Mouse (Mus musculus): ENCODE data around the gene Tac2. TPM values are rescaled to one million over a fixed set of nuclear protein-coding genes. Genes with fewer than 3 reads are reported as not detected.
A peak's percentile ranks its signal among the peaks of the same experiment; 100 is the strongest.

The Tac2 gene
- total and polyA plus RNA-seq, 2 experiments from 2014 or later, result 0.23 TPM; not detected in 1

DNA sequence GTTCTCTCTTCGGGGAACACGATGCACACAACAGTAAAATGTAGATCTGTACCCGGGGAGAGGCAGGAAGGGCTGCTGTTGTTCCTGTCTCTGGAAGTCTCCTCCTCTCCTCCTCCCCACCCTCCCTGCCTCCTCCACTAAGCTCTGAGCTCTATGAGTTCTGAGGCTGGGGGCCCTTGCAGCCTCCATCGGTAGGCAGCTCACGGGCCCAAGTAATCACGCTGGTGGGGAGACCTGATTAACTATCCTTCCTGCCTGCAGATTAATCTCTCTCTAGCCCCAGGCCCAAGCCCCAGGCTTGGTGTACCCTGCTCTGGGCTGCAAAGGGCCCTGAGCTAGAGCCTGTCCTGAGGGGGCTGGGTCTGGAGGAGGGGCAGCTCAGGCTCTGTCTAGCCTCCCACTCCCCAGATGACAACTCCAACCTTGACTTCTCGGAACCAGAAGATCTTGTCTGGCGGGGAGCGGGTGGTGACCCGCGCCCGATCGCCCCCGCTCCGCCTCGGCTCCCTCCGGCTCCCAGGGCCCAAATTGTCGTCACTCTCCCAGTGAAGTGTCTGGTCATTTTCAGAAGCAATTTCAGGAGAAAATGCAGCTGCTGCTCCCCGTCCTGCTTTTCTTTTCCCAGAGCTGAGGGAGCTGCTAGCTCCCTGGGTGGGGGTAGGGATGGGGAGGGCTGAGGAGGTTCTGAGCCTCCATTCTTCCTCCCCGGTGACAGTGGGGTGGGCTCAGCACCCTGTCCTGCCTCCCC is 2.4 kb upstream of the Tac2 start:
- ATAC-seq (ENCODE audit: insufficient read depth, low read depth) (no peak), DNase-seq (ENCODE audit: low spot score) (no peak)
- no peak for TF ChIP-seq CTCF (IDR thresholded peaks at IDR 0.05; ENCODE audit: low read depth)
- TF ChIP-seq EP300 (IDR thresholded peaks at IDR 0.05; ENCODE audit: low read depth), result no peak
- no peak overlapping the region for H3K4me3 ChIP-seq (ENCODE audit: low read depth, low read length)
- no peak overlapping the region; the same call in 1 of the 2 replicates for H3K27ac ChIP-seq (ENCODE audit: low read depth)
- H3K27me3 ChIP-seq (ENCODE audit: control insufficient read depth, insufficient read depth, low read length), result peaks cover 32% of the 10 kb centered on the region
- H3K9me3 ChIP-seq (replicated peaks; ENCODE audit: control insufficient read depth, low read length), result no peaks in the 10 kb centered on the region
- no peaks in the 10 kb centered on the region for H3K4me1 ChIP-seq (ENCODE audit: control insufficient read depth, insufficient read depth)
- 13% methylated on average over 20 of the region's 20 CpGs for WGBS
- peak overlapping the region; percentile 25 for H3K4me2 ChIP-seq (ENCODE audit: low read depth, low read length)
- no peaks in the 10 kb centered on the region for H3K36me3 ChIP-seq (replicated peaks; ENCODE audit: control insufficient read depth, insufficient read depth, low read length)
- H3K9ac ChIP-seq (replicated peaks; ENCODE audit: low read depth, low read length), result no peak overlapping the region

DNA sequence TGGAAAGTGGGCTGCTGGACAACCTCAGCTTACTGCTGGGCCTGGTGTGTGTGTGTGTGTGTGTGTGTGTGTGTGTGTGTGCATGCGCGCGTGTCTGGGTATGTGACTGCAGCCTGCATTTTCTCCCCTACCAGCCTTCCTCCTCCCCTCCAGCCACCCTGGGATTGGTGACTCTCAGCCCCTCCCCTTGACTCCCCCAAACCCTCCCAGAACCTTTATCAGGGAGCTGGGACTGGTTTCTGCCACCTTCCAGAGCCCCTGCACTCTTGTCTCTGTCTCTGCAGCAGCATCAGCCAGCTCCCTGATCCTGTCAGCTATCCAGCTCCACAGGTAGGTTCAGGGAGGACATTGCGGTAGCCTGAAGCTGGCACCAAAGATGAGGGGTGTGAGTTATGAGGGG is 858 bp downstream of the Tac2 start:
- Histone ChIP-seq H3K27ac (ENCODE audit: low read depth) (no peak overlapping the region), H3K4me2 (ENCODE audit: low read depth, low read length) (no peak overlapping the region), H3K4me1 (ENCODE audit: control insufficient read depth, insufficient read depth) (no peaks in the 10 kb centered on the region), H3K4me3 (ENCODE audit: low read depth, low read length) (no peak overlapping the region), H3K27me3 (ENCODE audit: control insufficient read depth, insufficient read depth, low read length) (peaks cover 39% of the 10 kb centered on the region), H3K9ac (replicated peaks; ENCODE audit: low read depth, low read length) (no peak overlapping the region), H3K36me3 (replicated peaks; ENCODE audit: control insufficient read depth, insufficient read depth, low read length) (no peaks in the 10 kb centered on the region), H3K9me3 (replicated peaks; ENCODE audit: control insufficient read depth, low read length) (no peaks in the 10 kb centered on the region)
- TF ChIP-seq CTCF (IDR thresholded peaks at IDR 0.05; ENCODE audit: low read depth) (no peak), EP300 (IDR thresholded peaks at IDR 0.05; ENCODE audit: low read depth) (no peak)
- 52% methylated on average over 4 of the region's 4 CpGs for WGBS
- ATAC-seq (ENCODE audit: insufficient read depth, low read depth) (no peak), DNase-seq (ENCODE audit: low spot score) (no peak)

DNA sequence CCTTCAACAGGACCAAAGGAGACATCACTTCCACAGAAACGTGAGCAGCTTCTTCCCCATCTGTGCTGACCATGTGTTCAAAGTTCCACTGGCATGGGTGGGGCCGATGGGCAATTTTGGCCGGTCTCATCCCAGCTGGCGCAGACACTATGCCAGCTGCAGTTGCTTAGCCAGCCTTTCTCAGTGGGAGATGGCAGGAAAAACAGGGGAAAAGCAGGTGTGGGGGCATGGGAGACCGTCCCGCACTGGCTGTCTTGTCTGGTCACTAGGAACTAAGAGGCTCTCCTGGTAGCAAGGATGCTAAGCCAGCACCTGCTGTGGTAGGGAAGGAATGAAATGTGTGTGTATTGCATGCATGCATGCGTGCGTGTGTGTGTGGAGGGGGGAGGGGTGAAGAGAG is 4.2 kb downstream of the Tac2 start:
- TF ChIP-seq CTCF (IDR thresholded peaks at IDR 0.05; ENCODE audit: low read depth) (no peak), EP300 (IDR thresholded peaks at IDR 0.05; ENCODE audit: low read depth) (no peak)
- H3K9ac ChIP-seq (replicated peaks; ENCODE audit: low read depth, low read length), result no peak overlapping the region
- H3K9me3 ChIP-seq (replicated peaks; ENCODE audit: control insufficient read depth, low read length), result no peaks in the 10 kb centered on the region
- no peaks in the 10 kb centered on the region for H3K4me1 ChIP-seq (ENCODE audit: control insufficient read depth, insufficient read depth)
- H3K36me3 ChIP-seq (replicated peaks; ENCODE audit: control insufficient read depth, insufficient read depth, low read length), result no peaks in the 10 kb centered on the region
- DNase-seq (ENCODE audit: low spot score) (no peak), ATAC-seq (ENCODE audit: insufficient read depth, low read depth) (no peak)
- 76% methylated on average over 8 of the region's 8 CpGs for WGBS
- H3K27me3 ChIP-seq (ENCODE audit: control insufficient read depth, insufficient read depth, low read length), result 0 out of 2 replicates have a peak, but pooled peaks cover 13% of the 10 kb centered on the region
- no peak overlapping the region for H3K27ac ChIP-seq (ENCODE audit: low read depth)
- no peak overlapping the region for H3K4me2 ChIP-seq (ENCODE audit: low read depth, low read length)
- H3K4me3 ChIP-seq (ENCODE audit: low read depth, low read length), result no peak overlapping the region

DNA sequence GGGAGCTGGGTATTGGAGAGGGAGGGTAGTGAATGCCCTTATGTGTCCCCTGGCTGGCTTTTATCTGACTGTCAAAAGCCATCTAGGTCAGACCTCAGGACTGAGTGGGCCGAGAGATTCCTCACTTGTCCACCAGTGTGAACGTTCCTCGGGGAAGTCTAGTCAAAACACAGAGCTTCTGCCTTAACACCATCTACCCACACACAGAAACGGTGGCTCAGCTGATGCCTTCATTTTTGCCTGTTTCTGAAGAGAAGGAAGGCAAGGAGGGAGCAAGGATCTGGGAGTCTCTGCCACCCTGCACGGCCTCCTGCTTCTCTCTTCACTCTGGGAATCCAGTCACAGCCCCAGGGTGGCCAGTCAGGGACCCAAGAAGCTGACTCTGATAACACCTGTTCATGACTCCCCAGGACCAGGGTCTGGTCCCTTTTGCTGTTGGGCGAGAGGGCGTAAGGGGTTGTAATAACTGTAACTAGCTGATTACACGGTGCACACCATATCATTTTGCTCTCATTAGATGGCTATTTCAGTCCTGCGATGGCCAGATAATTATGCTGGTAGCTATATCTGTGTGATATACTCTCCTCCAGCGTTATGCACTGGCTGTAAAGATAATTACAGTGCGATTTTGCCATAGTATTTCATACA is 6.1 kb downstream of the Tac2 start:
- Histone ChIP-seq H3K9ac (replicated peaks; ENCODE audit: low read depth, low read length) (no peak overlapping the region), H3K27ac (ENCODE audit: low read depth) (no peak overlapping the region), H3K27me3 (ENCODE audit: control insufficient read depth, insufficient read depth, low read length) (0 out of 2 replicates have a peak, but pooled peaks cover 13% of the 10 kb centered on the region), H3K4me1 (ENCODE audit: control insufficient read depth, insufficient read depth) (no peaks in the 10 kb centered on the region), H3K9me3 (replicated peaks; ENCODE audit: control insufficient read depth, low read length) (no peaks in the 10 kb centered on the region), H3K36me3 (replicated peaks; ENCODE audit: control insufficient read depth, insufficient read depth, low read length) (no peaks in the 10 kb centered on the region), H3K4me3 (ENCODE audit: low read depth, low read length) (no peak overlapping the region), H3K4me2 (ENCODE audit: low read depth, low read length) (no peak overlapping the region)
- no peak for TF ChIP-seq CTCF (IDR thresholded peaks at IDR 0.05; ENCODE audit: low read depth)
- TF ChIP-seq EP300 (IDR thresholded peaks at IDR 0.05; ENCODE audit: low read depth), result no peak
- ATAC-seq (ENCODE audit: insufficient read depth, low read depth), result no peak
- WGBS, result 50% methylated on average over 11 of the region's 11 CpGs
- no peak for DNase-seq (ENCODE audit: low spot score)

DNA sequence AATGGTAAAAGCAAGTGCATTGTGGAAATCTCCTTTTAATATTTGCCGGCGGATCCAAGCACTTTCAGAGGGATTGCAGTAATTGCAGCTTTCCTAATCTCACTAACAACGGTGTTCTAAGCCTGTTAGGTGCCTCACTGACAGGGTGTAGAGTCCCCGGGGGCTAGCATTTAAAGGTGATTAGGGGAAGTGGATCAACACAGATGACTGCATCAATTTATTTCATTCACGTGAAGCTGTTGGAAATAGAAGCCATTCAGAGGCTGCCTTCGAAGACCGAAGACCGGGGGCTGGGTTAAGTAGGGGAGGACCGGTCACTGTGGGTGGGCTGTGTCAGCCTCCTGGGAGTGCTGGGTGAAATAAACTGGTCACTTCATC is 6.6 kb downstream of the Tac2 start:
- no peak for ATAC-seq (ENCODE audit: insufficient read depth, low read depth)

More for the DNA sequence above, 6.6 kb downstream of the Tac2 start:
- no peaks in the 10 kb centered on the region for H3K9me3 ChIP-seq (replicated peaks; ENCODE audit: control insufficient read depth, low read length)
- no peak overlapping the region for H3K9ac ChIP-seq (replicated peaks; ENCODE audit: low read depth, low read length)
- no peaks in the 10 kb centered on the region for H3K4me1 ChIP-seq (ENCODE audit: control insufficient read depth, insufficient read depth)
- TF ChIP-seq EP300 (IDR thresholded peaks at IDR 0.05; ENCODE audit: low read depth), result no peak
- no peak for TF ChIP-seq CTCF (IDR thresholded peaks at IDR 0.05; ENCODE audit: low read depth)
- 52% methylated on average over 9 of the region's 9 CpGs for whole genome bisulfite sequencing
- H3K4me2 ChIP-seq (ENCODE audit: low read depth, low read length), result no peak overlapping the region
- H3K27ac ChIP-seq (ENCODE audit: low read depth), result no peak overlapping the region
- no peak for DNase-seq (ENCODE audit: low spot score)
- no peak overlapping the region for H3K4me3 ChIP-seq (ENCODE audit: low read depth, low read length)
- 0 out of 2 replicates have a peak, but pooled peaks cover 13% of the 10 kb centered on the region for H3K27me3 ChIP-seq (ENCODE audit: control insufficient read depth, insufficient read depth, low read length)
- no peaks in the 10 kb centered on the region for H3K36me3 ChIP-seq (replicated peaks; ENCODE audit: control insufficient read depth, insufficient read depth, low read length)
